Mouse (Mus musculus) stomach, embryonic 14.5 days (tissue): Measurements from ENCODE around the gene Ppp1r35. TPM values are rescaled to one million over a fixed set of nuclear protein-coding genes. Genes with fewer than 3 reads are reported as not detected.
A peak's percentile ranks its signal among the peaks of the same experiment; 100 is the strongest.

Source experiments
- ATAC-seq: fragments of 200-750 bp; cut with Nextera tagmentation; 2 replicates; pipeline ENCODE4 v1.8.0; 2017; ENCODE audit warnings: low read depth, moderate TSS enrichment; ENCODE audit not compliant: insufficient number of reproducible peaks, insufficient read depth, low FRiP score
- H3K27ac ChIP-seq: fragments of 300-500 bp; sonication (generic); 2 replicates; pipeline ENCODE4 v1.5.1; 2014; ENCODE audit warnings: mild to moderate bottlenecking, low read length, moderate library complexity, mixed read lengths
- H3K27me3 ChIP-seq: fragments of 300-500 bp; sonication (generic); 2 replicates; pipeline ENCODE4 v1.6.1; 2014; ENCODE audit warnings: low read length, control low read depth, mixed read lengths; ENCODE audit not compliant: control insufficient read depth, insufficient read depth
- H3K36me3 ChIP-seq: fragments of 300-500 bp; sonication (generic); 2 replicates; pipeline ENCODE4 v1.6.1; 2014; ENCODE audit warnings: mild to moderate bottlenecking, control low read depth, low read length, moderate library complexity, mixed read lengths; ENCODE audit not compliant: control insufficient read depth, insufficient read depth
- H3K4me1 ChIP-seq: fragments of 300-500 bp; sonication (generic); 2 replicates; pipeline ENCODE4 v1.6.1; 2014; ENCODE audit warnings: low read length, control low read depth, mixed read lengths; ENCODE audit not compliant: control insufficient read depth, insufficient read depth
- H3K4me2 ChIP-seq: fragments of 300-500 bp; sonication (generic); replicated peaks from 2 replicates; pipeline ENCODE4 v1.6.1; 2014; ENCODE audit warnings: low read depth, low read length, control low read depth
- H3K4me3 ChIP-seq: fragments of 300-500 bp; sonication (generic); 2 replicates; pipeline ENCODE4 v1.5.1; 2014; ENCODE audit warnings: low read depth, low read length, control low read depth
- H3K9ac ChIP-seq: fragments of 300-500 bp; sonication (generic); replicated peaks from 2 replicates; pipeline ENCODE4 v1.6.1; 2014; ENCODE audit warnings: low read depth, mild to moderate bottlenecking, control low read depth, low read length, moderate library complexity, mixed read lengths
- H3K9me3 ChIP-seq: fragments of 300-500 bp; sonication (generic); 2 replicates; pipeline ENCODE4 v1.6.1; 2016; ENCODE audit warnings: low read depth, low read length, control low read depth; ENCODE audit not compliant: control insufficient read depth
- WGBS: fragments of 180-500 bp; shearing (Covaris S2); extraction: QIAGEN DNeasy Blood & Tissue Kit; methylation state at CpG from one replicate; pipeline ENCODE4 v1.1.7; 2014; 5-methylcytosine and 5-hydroxymethylcytosine counted together
- polyA plus RNA-seq: library from polyadenylated mRNA; unstranded; fragments of >200 nt; fragmentation: Nextera tagmentation; extraction: Ambion mirVana; gene quantifications from 2 replicates; pipeline ENCODE4 v1.2.1, GENCODE M21; 2014

The Ppp1r35 gene
- polyA plus RNA-seq, 1 experiment from 2014 or later: 38.1 TPM

DNA sequence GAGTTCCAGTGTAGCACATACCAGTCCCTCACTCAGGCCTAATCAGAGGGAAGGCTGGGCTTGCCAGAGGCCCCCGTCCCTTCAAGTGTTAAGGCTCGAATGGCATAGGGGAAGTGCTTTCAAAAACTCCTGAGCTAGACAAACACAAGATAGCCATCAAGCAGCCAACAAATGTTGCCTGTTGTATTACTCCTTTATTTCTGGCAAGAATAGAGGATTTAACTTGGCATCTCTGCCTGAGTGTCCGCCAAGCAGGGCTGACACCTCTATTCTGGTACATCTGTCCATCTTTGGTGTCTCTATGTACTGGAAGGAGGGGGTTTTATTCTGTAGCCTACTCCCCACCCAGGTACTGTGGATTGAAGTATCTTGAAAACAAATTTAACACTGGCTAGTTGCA is 22.5 kb upstream of the Ppp1r35 start:
- H3K9me3 ChIP-seq: no peaks in the 10 kb centered on the region
- peaks cover 51% of the 10 kb centered on the region for H3K36me3 ChIP-seq
- WGBS: 65% methylated on average over 3 of the region's 3 CpGs
- H3K9ac ChIP-seq: no peak overlapping the region
- no peaks in the 10 kb centered on the region for H3K27me3 ChIP-seq
- ATAC-seq: no peak
- H3K27ac ChIP-seq: no peak overlapping the region
- no peak overlapping the region for H3K4me3 ChIP-seq
- no peaks in the 10 kb centered on the region for H3K4me1 ChIP-seq
- no peak overlapping the region for H3K4me2 ChIP-seq

DNA sequence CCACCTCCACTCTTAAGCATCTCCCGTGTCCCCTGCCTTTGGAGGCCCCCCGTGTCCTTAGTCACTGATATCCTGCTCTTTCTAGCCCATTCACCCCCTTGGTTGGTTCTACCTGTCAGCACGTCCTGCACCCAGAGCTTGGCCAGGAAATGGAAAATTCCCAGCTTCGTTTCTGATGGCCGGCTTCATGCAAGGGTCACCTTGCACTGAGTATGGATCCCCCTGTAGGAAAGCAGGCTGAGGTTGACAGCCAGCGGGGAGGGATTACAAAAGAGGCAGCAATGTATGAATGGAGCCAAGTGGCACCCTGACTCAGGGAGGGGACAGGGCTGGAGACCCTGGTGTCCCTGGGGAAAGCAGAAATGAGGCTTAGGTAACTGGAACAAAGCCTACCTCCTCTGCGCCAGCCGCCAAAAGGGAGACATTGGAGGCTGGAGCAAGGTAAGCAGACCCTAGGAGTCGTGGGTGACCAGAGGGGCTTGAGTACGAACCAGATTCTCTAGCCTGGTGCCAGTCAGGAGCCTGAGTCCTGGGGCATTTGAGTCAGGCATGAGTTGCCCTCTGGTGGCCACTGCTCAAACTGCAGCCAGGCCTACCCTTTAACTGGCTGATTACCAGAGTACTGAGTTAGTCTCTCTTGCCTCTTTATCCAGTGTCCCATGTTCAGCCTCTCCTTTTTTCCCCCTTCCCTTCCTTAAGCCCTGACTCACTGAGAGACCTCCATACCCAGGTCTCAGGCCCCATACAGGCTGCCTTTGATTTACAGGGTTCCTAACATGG is 21.6 kb upstream of the Ppp1r35 start:
- Histone ChIP-seq H3K4me1 (no peaks in the 10 kb centered on the region), H3K27ac (no peak overlapping the region), H3K4me2 (no peak overlapping the region), H3K9ac (no peak overlapping the region), H3K4me3 (no peak overlapping the region), H3K27me3 (no peaks in the 10 kb centered on the region), H3K36me3 (peaks cover 42% of the 10 kb centered on the region), H3K9me3 (no peaks in the 10 kb centered on the region)
- ATAC-seq: no peak
- WGBS: 52% methylated on average over 10 of the region's 10 CpGs

DNA sequence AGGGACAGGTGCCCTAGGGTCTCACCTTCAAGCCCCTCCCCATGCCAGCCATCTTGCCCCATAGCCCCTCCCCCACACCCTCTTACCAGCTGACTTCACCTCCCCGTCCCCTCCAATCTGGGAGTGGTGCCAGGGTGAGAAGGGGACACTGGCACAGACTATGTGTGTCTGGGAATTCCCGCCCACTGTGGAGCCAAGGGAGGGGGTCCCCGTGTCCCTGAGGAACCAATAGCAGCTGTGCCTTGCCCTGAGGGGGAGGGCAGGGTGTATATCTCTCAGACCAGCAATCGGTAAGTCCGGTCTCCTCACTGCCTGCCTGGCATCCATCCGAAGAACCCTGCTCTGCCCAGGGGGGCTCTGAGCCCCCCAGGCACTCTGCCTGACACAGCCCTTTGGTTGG is 20.8 kb upstream of the Ppp1r35 start:
- H3K4me3 ChIP-seq: no peak overlapping the region
- no peaks in the 10 kb centered on the region for H3K9me3 ChIP-seq
- no peak overlapping the region for H3K9ac ChIP-seq
- WGBS: 77% methylated on average over 6 of the region's 6 CpGs
- peaks cover 36% of the 10 kb centered on the region for H3K36me3 ChIP-seq
- no peak overlapping the region for H3K4me2 ChIP-seq
- H3K27me3 ChIP-seq: no peaks in the 10 kb centered on the region
- H3K27ac ChIP-seq: no peak overlapping the region
- no peak for ATAC-seq
- H3K4me1 ChIP-seq: no peaks in the 10 kb centered on the region

DNA sequence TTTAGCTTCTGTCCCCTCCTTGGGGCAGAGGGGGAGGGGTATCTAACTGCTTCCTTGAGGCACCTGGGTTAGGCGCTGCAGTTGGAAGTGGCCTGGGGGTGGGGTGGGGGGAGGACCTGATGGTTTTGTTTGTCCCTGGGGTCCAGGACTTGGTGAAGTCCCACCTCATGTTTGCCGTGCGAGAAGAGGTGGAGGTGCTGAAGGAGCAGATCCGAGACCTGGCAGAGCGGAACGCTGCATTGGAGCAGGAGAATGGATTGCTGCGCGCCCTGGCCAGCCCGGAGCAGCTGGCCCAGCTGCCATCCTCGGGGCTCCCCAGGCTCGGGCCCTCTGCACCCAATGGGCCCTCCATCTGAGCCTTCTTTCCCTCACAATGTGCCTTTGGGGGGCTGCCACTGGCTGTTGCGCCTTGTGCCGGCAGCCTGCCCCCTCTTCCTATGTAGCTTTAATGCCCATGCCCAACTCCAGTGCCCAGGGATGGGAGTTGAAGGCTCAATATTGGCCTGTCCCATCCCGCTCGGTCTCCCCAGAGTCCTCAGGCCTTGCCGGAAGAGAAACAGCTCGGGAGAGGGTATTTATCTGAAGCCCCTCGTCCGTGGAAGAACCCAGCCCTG is 19.6 kb upstream of the Ppp1r35 start:
- 92% methylated on average over 19 of the region's 19 CpGs for WGBS
- H3K27ac ChIP-seq: no peak overlapping the region
- no peak for ATAC-seq
- no peaks in the 10 kb centered on the region for H3K27me3 ChIP-seq
- peaks cover 28% of the 10 kb centered on the region for H3K36me3 ChIP-seq
- no peaks in the 10 kb centered on the region for H3K9me3 ChIP-seq
- no peak overlapping the region for H3K4me2 ChIP-seq
- H3K4me1 ChIP-seq: no peaks in the 10 kb centered on the region
- H3K9ac ChIP-seq: no peak overlapping the region
- H3K4me3 ChIP-seq: no peak overlapping the region

DNA sequence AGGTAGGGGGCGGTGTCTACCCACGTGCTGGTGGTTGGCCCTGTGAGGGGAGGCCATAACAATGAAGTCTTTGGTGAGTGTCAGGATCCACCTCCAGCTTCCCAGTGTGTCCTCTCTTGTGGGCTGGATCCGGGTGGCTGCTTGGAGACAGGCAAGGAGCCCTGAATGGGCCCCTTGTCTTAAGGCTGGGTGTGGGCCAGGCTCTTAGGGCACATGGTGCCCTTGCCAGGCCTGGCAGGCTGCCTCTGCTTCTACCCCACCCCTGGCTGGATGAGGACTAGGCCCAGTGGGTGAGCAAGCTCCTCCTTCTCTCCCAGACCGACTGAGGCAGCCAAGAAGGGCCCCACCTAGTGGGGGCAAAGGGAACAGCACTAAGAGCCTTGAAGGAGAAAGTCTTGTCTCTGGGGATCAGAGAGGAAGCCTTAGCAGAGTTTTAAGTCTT is 18.7 kb upstream of the Ppp1r35 start:
- no peak overlapping the region for H3K9ac ChIP-seq
- no peak overlapping the region for H3K27ac ChIP-seq
- H3K9me3 ChIP-seq: no peaks in the 10 kb centered on the region
- no peak overlapping the region for H3K4me2 ChIP-seq
- no peaks in the 10 kb centered on the region for H3K4me1 ChIP-seq
- H3K4me3 ChIP-seq: no peak overlapping the region
- WGBS: 41% methylated on average over 4 of the region's 4 CpGs
- peak; percentile 72 for ATAC-seq
- H3K27me3 ChIP-seq: no peaks in the 10 kb centered on the region
- peaks cover 27% of the 10 kb centered on the region for H3K36me3 ChIP-seq

DNA sequence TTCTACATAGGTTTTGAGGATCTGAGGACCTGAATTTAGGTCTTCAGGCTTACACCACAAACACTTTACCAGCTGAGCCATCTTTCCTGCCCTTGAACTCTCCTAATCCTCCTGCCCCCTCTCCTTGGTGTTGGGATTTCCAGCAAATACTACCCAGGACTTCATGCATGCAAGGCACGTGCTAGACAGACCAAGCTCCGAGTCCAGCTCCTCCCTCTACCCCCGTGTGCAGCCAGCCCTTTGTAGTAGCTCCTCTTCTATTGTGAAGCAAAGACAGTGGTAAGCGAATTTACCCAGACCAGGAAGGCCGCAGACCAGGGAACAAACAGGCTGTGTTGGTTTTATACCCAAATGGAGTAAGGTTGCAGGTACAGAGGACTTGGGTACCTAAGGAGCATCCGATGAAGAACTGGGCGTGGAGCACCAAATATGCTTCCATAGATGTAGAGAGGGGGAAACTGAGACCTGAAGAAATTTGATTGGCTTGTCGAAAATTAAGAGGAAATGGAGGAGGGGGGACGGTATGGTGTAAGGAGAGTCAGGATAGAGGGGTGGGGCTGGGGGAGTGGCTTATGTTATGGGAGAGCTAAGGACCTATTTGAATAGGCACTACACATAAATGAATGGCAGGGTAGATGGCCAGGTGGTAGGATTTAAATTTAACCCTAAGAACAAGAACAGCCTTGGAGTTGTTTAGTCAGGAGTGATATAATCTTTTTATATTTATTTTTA is 13.9 kb upstream of the Ppp1r35 start:
- no peak overlapping the region for H3K9ac ChIP-seq

DNA sequence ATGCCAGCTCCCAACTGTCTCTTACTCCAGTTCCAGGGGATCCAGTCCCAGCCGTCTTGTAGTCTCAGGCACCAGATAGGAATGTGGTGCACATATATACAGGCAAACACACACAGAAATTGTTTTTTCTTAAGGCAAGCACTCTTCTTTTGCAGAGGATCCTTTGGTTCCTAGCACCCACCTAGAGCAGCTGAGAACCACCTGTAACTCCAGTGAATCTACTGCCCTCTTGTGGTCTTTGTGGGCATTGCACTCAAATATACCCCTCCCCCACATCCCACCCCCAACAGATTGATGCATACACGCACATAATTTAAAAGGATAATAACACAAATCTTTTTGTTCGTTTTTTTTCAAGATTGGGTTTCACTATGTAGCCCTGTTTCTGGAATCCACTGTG is 12.4 kb upstream of the Ppp1r35 start:
- H3K9me3 ChIP-seq: no peaks in the 10 kb centered on the region
- no peaks in the 10 kb centered on the region for H3K4me1 ChIP-seq
- no peak overlapping the region for H3K4me3 ChIP-seq
- 56% methylated on average over 3 of the region's 3 CpGs for WGBS
- no peak overlapping the region for H3K4me2 ChIP-seq
- no peaks in the 10 kb centered on the region for H3K27me3 ChIP-seq
- no peaks in the 10 kb centered on the region for H3K36me3 ChIP-seq
- H3K27ac ChIP-seq: no peak overlapping the region
- H3K9ac ChIP-seq: no peak overlapping the region
- no peak for ATAC-seq

More for the DNA sequence above, 13.9 kb upstream of the Ppp1r35 start:
- Histone ChIP-seq H3K4me3 (no peak overlapping the region), H3K4me2 (no peak overlapping the region), H3K36me3 (no peaks in the 10 kb centered on the region), H3K27me3 (no peaks in the 10 kb centered on the region), H3K27ac (no peak overlapping the region), H3K4me1 (no peaks in the 10 kb centered on the region), H3K9me3 (no peaks in the 10 kb centered on the region)
- ATAC-seq: no peak
- 55% methylated on average over 9 of the region's 9 CpGs for WGBS

DNA sequence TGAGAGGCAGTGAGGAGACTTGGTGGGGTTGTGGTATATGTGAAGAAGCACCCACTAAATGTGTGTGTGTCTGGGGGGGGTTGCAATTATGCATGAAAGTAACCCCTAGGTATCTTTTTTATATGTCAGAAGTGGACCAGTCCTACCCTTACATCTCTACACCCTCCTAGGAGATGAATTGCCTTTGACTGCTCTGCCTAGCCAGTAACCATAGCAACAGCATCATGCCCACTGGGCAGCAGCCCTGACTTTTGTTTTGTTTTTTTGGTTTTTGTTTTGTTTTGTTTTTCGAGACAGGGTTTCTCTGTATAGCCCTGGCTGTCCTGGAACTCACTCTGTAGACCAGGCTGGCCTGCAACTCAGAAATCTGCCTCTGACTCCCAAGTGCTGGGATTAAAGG is 10.2 kb upstream of the Ppp1r35 start:
- no peak overlapping the region for H3K9ac ChIP-seq
- WGBS: 75% methylated on average over 1 of the region's 1 CpGs
- H3K36me3 ChIP-seq: no peaks in the 10 kb centered on the region
- no peak for ATAC-seq
- H3K9me3 ChIP-seq: no peaks in the 10 kb centered on the region
- no peaks in the 10 kb centered on the region for H3K4me1 ChIP-seq
- no peak overlapping the region for H3K4me2 ChIP-seq
- no peak overlapping the region for H3K4me3 ChIP-seq
- H3K27ac ChIP-seq: no peak overlapping the region
- H3K27me3 ChIP-seq: no peaks in the 10 kb centered on the region
